Mouse (Mus musculus) neural tube, embryonic 11.5 days (tissue): ENCODE data around the gene Rasgrf1. TPM values are rescaled to one million over a fixed set of nuclear protein-coding genes. Genes with fewer than 3 reads are reported as not detected.

Experiments used
- ATAC-seq: fragments of 200-750 bp; cut with Nextera tagmentation; 2 replicates; pipeline ENCODE4 v1.8.0; 2017; ENCODE audit warnings: moderate number of reproducible peaks, mild to moderate bottlenecking, moderate TSS enrichment, moderate library complexity; ENCODE audit not compliant: insufficient read depth, low FRiP score, low TSS enrichment
- DNase-seq: peaks from one replicate; pipeline ENCODE4 v3.0.0-alpha.2; 2015; ENCODE audit warnings: low spot score
- H3K27ac ChIP-seq: fragments of 300-500 bp; sonication (generic); 2 replicates; pipeline ENCODE4 v1.5.1; 2014; ENCODE audit warnings: low read depth, mild to moderate bottlenecking, low read length
- H3K27me3 ChIP-seq: fragments of 300-500 bp; sonication (generic); 2 replicates; pipeline ENCODE4 v1.6.1; 2014; ENCODE audit warnings: mild to moderate bottlenecking, low read length, mixed read lengths; ENCODE audit not compliant: control insufficient read depth, insufficient read depth
- H3K36me3 ChIP-seq: fragments of 300-500 bp; sonication (generic); 2 replicates; pipeline ENCODE4 v1.6.1; 2014; ENCODE audit warnings: mild to moderate bottlenecking, low read length, moderate library complexity, mixed read lengths; ENCODE audit not compliant: control insufficient read depth, insufficient read depth
- H3K4me1 ChIP-seq: fragments of 300-500 bp; sonication (generic); 2 replicates; pipeline ENCODE4 v1.6.1; 2014; ENCODE audit warnings: low read length, mixed read lengths; ENCODE audit not compliant: control insufficient read depth, insufficient read depth
- H3K4me2 ChIP-seq: fragments of 300-500 bp; sonication (generic); 2 replicates; pipeline ENCODE4 v1.6.1; 2014; ENCODE audit warnings: low read depth, mild to moderate bottlenecking, moderate library complexity
- H3K4me3 ChIP-seq: fragments of 300-500 bp; sonication (generic); 2 replicates; pipeline ENCODE4 v1.5.1; 2014; ENCODE audit warnings: low read depth, low read length
- H3K9ac ChIP-seq: fragments of 300-500 bp; sonication (generic); 2 replicates; pipeline ENCODE4 v1.6.1; 2014; ENCODE audit warnings: mild to moderate bottlenecking, low read length
- H3K9me3 ChIP-seq: fragments of 300-500 bp; sonication (generic); 2 replicates; pipeline ENCODE4 v1.6.1; 2016; ENCODE audit warnings: low read length; ENCODE audit not compliant: control insufficient read depth
- WGBS: fragments of 180-500 bp; shearing (Covaris S2); extraction: QIAGEN DNeasy Blood & Tissue Kit; methylation state at CpG from one replicate; pipeline ENCODE4 v1.1.7; 2014; 5-methylcytosine and 5-hydroxymethylcytosine counted together
- polyA plus RNA-seq: library from polyadenylated mRNA; unstranded; fragments of >200 nt; fragmentation: Nextera tagmentation; extraction: Ambion mirVana; gene quantifications from 2 replicates; pipeline ENCODE4 v1.2.1, GENCODE M21; 2014

Rasgrf1 gene
- polyA plus RNA-seq, 1 experiment from 2014 or later: not detected

DNA sequence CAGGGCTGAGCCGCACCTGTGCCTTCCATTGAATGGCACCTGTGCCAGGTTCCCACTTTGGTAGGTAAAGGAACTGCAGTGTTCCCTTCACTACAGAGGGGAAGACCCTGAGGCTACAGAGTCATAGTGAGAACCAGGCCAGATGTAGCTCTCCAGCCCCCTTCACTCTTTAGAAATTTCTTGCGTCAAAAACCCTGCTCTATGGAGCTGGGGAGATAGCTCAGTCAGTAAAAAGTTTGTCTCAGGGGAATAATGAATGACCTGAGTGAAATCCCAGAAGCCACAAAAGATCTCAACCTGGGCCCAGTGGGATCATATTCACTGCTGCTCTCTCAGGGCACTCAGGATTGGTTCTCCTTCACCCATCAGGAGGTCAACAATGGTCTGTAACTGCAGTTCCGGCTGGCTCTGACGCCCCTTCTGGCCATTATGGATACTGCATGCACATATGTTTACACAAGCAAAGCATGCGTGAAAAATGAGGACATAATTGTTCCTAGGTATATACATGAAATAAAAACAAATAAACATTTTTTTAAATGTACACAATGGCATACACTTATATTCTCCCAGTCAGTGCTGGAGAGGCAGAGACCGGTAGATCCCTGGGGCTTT, 59.2 kb downstream of the Rasgrf1 start:
- Histone ChIP-seq H3K27ac (no peak overlapping the region), H3K9ac (no peak overlapping the region), H3K4me3 (no peak overlapping the region), H3K36me3 (no peaks in the 10 kb centered on the region), H3K4me1 (no peaks in the 10 kb centered on the region), H3K4me2 (no peak overlapping the region), H3K9me3 (no peaks in the 10 kb centered on the region), H3K27me3 (no peaks in the 10 kb centered on the region)
- DNase-seq (no peak), ATAC-seq (no peak)
- 77% methylated on average over 6 of the region's 6 CpGs for WGBS

DNA sequence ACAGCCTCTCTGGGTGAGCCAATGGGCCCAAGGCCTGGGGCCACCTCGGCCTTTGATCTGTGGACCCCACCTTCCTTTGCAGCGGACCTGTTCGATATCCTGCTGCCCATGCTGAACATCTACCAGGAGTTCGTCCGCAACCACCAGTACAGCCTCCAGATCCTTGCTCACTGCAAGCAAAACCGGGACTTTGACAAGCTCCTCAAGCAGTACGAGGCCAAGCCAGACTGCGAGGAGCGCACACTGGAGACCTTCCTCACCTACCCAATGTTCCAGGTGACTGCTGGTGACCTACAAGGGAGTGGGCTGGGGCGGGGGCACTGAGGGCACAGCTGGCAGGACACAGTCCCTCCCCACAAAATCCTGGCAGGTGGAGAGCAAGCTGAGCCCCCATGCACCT, 60.6 kb downstream of the Rasgrf1 start:
- Histone ChIP-seq H3K4me2 (no peak overlapping the region), H3K27me3 (no peaks in the 10 kb centered on the region), H3K36me3 (no peaks in the 10 kb centered on the region), H3K27ac (no peak overlapping the region), H3K4me1 (no peaks in the 10 kb centered on the region), H3K9ac (no peak overlapping the region), H3K9me3 (no peaks in the 10 kb centered on the region), H3K4me3 (no peak overlapping the region)
- 92% methylated on average over 10 of the region's 10 CpGs for WGBS
- ATAC-seq: no peak
- no peak for DNase-seq

DNA sequence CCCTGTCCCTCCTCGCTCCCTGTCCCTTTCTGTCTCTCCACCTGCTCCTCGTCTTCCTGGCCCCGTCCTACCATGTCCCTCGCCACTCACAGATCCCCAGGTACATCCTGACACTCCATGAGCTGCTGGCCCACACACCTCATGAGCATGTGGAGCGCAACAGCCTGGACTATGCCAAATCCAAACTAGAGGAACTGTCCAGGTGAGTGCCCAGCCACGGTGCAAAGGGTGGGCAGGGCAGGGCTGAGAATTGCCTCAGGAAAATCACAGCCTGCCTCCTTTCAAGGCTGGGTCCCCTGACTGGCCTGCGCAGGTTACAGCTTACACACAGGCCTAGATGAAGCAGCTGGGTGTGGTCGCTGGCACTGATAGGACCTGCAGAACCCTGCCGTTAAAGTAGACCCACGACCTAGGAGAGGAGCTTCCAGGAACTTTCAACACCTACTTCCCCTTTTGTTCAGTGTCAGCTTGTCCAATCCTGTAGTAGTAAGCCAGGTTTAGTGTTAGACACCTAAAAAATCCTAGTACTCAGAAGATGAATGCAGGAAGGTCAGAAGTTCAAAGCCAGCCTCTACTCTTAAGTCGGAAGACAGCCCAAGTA, 61.3 kb downstream of the Rasgrf1 start:
- no peaks in the 10 kb centered on the region for H3K9me3 ChIP-seq
- no peak overlapping the region for H3K9ac ChIP-seq
- H3K4me2 ChIP-seq: no peak overlapping the region
- H3K27ac ChIP-seq: no peak overlapping the region
- DNase-seq (no peak), ATAC-seq (no peak)
- no peaks in the 10 kb centered on the region for H3K4me1 ChIP-seq
- no peaks in the 10 kb centered on the region for H3K27me3 ChIP-seq
- 83% methylated on average over 11 of the region's 11 CpGs for WGBS
- H3K4me3 ChIP-seq: no peak overlapping the region
- no peaks in the 10 kb centered on the region for H3K36me3 ChIP-seq

DNA sequence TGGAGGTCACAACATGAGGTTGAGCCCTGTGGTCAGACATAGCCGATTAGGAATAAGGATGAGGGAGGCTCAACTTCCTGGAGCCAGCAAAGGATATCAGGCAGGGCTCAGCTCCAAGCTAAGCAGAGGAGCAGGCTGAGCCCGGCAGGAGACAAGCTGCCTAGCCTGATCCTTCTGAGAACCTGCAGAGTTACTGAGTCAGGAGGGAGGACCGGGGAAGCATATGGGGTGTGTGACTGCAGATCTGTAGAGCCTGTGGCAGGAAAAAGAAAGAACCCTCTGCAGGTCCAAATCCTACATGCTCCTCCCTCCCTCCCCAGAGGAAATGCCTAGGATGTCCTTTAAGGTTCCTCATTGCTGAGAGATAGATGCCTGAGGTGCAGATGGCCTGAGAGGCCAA, 62.6 kb downstream of the Rasgrf1 start:
- Histone ChIP-seq H3K36me3 (no peaks in the 10 kb centered on the region), H3K9ac (no peak overlapping the region), H3K9me3 (no peaks in the 10 kb centered on the region), H3K4me3 (no peak overlapping the region), H3K27me3 (no peaks in the 10 kb centered on the region), H3K27ac (no peak overlapping the region), H3K4me2 (no peak overlapping the region), H3K4me1 (no peaks in the 10 kb centered on the region)
- ATAC-seq (no peak), DNase-seq (no peak)
- 75% methylated on average over 3 of the region's 3 CpGs for WGBS

DNA sequence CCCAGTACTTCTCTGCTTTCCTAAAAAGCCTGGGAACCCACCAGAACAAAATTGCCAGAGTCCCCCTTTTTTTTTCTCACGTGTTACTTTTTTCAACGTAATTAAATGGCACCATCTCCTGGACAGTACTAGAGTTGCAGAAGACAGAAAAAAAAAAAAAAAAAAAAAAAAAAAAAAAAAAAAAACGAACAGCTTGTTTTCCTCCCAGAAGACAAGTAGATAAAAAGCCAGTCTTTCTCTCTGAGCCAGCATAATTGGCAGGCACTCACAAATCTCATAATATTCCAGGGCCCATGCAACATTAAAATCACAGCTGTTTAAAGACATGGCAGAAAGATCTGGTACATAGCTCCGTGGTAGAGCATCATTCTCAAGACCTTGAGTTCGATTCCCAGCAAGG, 64.1 kb downstream of the Rasgrf1 start:
- 39% methylated on average over 5 of the region's 5 CpGs for WGBS

DNA sequence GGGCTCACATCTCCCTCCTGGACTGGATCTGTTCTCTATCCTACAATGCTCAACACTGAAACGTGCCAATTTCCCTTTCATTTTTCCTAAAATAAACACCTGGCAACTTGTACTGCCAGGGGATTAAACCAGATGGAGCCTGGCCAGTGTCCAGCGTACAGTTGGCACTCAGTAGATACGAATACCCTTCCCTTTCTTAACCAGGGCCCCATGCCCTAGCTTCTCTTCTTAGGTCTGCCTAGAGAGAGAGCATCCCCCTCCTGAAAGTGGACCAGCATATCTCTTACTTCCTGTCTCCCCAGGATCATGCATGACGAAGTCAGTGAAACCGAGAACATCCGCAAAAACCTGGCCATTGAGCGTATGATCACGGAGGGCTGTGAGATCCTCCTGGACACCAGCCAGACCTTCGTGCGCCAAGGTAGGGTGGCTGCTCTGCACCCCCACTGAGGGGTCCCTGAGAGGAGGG, 64.8 kb downstream of the Rasgrf1 start:
- no peak overlapping the region for H3K4me3 ChIP-seq
- H3K4me2 ChIP-seq: no peak overlapping the region
- no peak for DNase-seq
- H3K9ac ChIP-seq: no peak overlapping the region
- WGBS: 90% methylated on average over 10 of the region's 10 CpGs
- H3K36me3 ChIP-seq: no peaks in the 10 kb centered on the region
- no peaks in the 10 kb centered on the region for H3K4me1 ChIP-seq
- ATAC-seq: no peak
- no peak overlapping the region for H3K27ac ChIP-seq
- no peaks in the 10 kb centered on the region for H3K27me3 ChIP-seq
- H3K9me3 ChIP-seq: no peaks in the 10 kb centered on the region

More for the DNA sequence above, 64.1 kb downstream of the Rasgrf1 start:
- Histone ChIP-seq H3K9me3 (no peaks in the 10 kb centered on the region), H3K36me3 (no peaks in the 10 kb centered on the region), H3K4me1 (no peaks in the 10 kb centered on the region), H3K9ac (no peak overlapping the region), H3K4me2 (no peak overlapping the region), H3K4me3 (no peak overlapping the region), H3K27me3 (no peaks in the 10 kb centered on the region), H3K27ac (no peak overlapping the region)
- DNase-seq: no peak
- no peak for ATAC-seq

DNA sequence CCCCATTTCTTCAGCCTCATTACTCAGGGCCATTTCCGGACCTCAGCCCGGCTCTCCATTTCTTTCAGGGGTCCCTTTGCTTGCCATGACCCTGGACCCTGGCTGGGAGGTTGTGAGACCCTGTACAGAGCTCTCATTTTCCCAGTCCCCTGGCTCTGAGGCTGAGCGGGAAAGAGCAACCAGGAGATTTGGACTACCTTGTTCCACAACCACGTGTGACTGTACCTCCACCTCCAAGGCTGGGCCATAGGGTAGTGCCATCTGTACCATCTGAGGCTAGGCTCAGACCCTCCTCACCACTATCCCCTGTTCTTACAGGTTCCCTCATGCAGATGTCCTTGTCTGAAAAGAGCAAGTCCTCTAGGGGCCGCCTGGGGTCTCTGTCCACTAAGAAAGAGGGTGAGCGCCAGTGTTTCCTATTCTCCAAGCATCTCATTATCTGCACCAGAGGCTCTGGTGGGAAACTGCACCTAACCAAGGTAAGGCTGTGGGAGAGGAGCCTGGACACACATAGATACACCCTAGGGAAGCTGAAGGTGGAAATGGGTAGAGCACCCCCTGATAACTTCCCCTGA, 66.7 kb downstream of the Rasgrf1 start:
- Histone ChIP-seq H3K27ac (no peak overlapping the region), H3K27me3 (no peaks in the 10 kb centered on the region), H3K9ac (no peak overlapping the region), H3K4me3 (no peak overlapping the region), H3K36me3 (no peaks in the 10 kb centered on the region), H3K4me1 (no peaks in the 10 kb centered on the region), H3K9me3 (no peaks in the 10 kb centered on the region), H3K4me2 (no peak overlapping the region)
- no peak for DNase-seq
- WGBS: 71% methylated on average over 6 of the region's 6 CpGs
- ATAC-seq: no peak

DNA sequence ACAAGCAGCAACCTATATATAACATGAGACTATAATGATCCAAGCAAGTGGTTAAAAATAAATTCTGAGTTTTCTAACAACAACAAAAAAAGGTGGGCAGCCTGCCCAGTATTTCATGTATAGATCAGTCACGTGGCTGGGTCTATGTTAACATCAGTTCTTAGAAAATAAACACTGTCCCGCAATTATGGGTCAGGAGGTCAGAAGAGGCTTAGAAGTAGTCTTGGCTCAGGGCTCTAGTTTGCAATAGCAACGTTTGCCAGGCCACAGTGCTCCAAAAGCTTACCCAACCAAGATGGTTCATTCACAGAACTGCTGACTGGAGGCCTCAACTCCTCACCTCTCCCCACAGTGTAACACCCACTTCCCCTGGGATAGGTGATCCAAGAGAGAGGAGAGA, 69.5 kb downstream of the Rasgrf1 start:
- no peaks in the 10 kb centered on the region for H3K27me3 ChIP-seq
- 37% methylated on average over 3 of the region's 3 CpGs for WGBS
- no peaks in the 10 kb centered on the region for H3K4me1 ChIP-seq
- no peak overlapping the region for H3K27ac ChIP-seq
- H3K9ac ChIP-seq: no peak overlapping the region
- no peak overlapping the region for H3K4me3 ChIP-seq
- DNase-seq (no peak), ATAC-seq (no peak)
- H3K4me2 ChIP-seq: no peak overlapping the region
- no peaks in the 10 kb centered on the region for H3K36me3 ChIP-seq
- H3K9me3 ChIP-seq: no peaks in the 10 kb centered on the region

DNA sequence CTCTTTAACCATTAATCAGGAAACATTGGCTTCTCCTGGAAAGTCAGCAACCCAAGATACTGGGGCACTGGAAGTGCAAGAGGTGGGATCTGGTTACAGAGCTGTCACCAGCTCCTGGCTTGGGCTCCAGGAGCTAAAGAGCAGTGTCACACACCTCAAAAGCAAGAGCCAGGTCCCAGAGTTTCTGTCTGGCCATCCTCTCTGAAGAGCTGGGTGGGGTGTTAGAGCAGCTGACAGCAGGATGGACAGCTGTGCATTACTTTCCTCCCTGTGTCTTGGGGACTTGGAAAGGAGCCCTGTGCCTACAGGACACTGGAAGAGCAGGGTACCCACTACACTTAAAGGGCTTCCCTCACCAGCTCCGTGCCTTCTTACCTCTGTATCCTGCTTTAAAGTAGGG, 72.5 kb downstream of the Rasgrf1 start:
- no peaks in the 10 kb centered on the region for H3K27me3 ChIP-seq
- no peaks in the 10 kb centered on the region for H3K36me3 ChIP-seq
- ATAC-seq: no peak
- no peak overlapping the region for H3K4me3 ChIP-seq
- H3K4me1 ChIP-seq: no peaks in the 10 kb centered on the region
- no peak overlapping the region for H3K9ac ChIP-seq
- no peaks in the 10 kb centered on the region for H3K9me3 ChIP-seq
- DNase-seq: no peak
- H3K4me2 ChIP-seq: no peak overlapping the region
- no peak overlapping the region for H3K27ac ChIP-seq
- 95% methylated on average over 1 of the region's 1 CpGs for WGBS
